Mouse (Mus musculus): ENCODE measurements around the gene Boc.
A peak's percentile ranks its signal among the peaks of the same experiment; 100 is the strongest.

The Boc gene

GRCm38 (mm10) chr16:44558471-44559329, at the start of gene Boc:
Boc (minus strand) TSS chr16:44558897.
- DNase-seq (ENCODE audit: low read depth) = peak; percentile 76

- no peak for DNase-seq (ENCODE audit: low read depth)
Observed at GRCm38 (mm10) chr16:44606643-44607042, 47.9 kb upstream of the Boc start.

GRCm38 (mm10) chr16:44604021-44604616, 45.4 kb upstream of the Boc start:
- DNase-seq (ENCODE audit: low read depth) = no peak

GRCm38 (mm10) chr16:44601999-44602794, 43.5 kb upstream of the Boc start:
- DNase-seq (ENCODE audit: low read depth) = no peak

GRCm38 (mm10) chr16:44601182-44601581, 42.5 kb upstream of the Boc start:
- no peak for DNase-seq (ENCODE audit: low read depth)

- DNase-seq (ENCODE audit: low read depth) = no peak
Observed at GRCm38 (mm10) chr16:44597106-44597806, 38.6 kb upstream of the Boc start.

- no peak for DNase-seq (ENCODE audit: low read depth)
Observed at GRCm38 (mm10) chr16:44589506-44589905, 30.8 kb upstream of the Boc start.

- DNase-seq (ENCODE audit: low read depth) = no peak
Observed at GRCm38 (mm10) chr16:44579421-44580024, 20.8 kb upstream of the Boc start.

GRCm38 (mm10) chr16:44578551-44578950, 19.9 kb upstream of the Boc start:
- DNase-seq (ENCODE audit: low read depth) = no peak

- DNase-seq (ENCODE audit: low read depth) = no peak
Observed at GRCm38 (mm10) chr16:44568056-44568455, 9.4 kb upstream of the Boc start.

- no peak for DNase-seq (ENCODE audit: low read depth)
Observed at GRCm38 (mm10) chr16:44565328-44566210, 6.9 kb upstream of the Boc start.

- DNase-seq (ENCODE audit: low read depth) = no peak
Observed at GRCm38 (mm10) chr16:44564359-44564758, 5.7 kb upstream of the Boc start.

GRCm38 (mm10) chr16:44562061-44562460, 3.4 kb upstream of the Boc start:
- no peak for DNase-seq (ENCODE audit: low read depth)

- no peak for DNase-seq (ENCODE audit: low read depth)
Observed at GRCm38 (mm10) chr16:44560214-44560613, 1.5 kb upstream of the Boc start.

- DNase-seq (ENCODE audit: low read depth) = no peak
Observed at GRCm38 (mm10) chr16:44559330-44559695, 616 bp upstream of the Boc start.

GRCm38 (mm10) chr16:44557661-44558470, 831 bp downstream of the Boc start:
- DNase-seq (ENCODE audit: low read depth) = peak; percentile 84

- DNase-seq (ENCODE audit: low read depth) = no peak
Observed at GRCm38 (mm10) chr16:44557084-44557483, 1.6 kb downstream of the Boc start.

GRCm38 (mm10) chr16:44555791-44556709, 2.6 kb downstream of the Boc start:
- DNase-seq (ENCODE audit: low read depth) = no peak

GRCm38 (mm10) chr16:44553861-44554260, 4.8 kb downstream of the Boc start:
- DNase-seq (ENCODE audit: low read depth) = no peak
